Mouse (Mus musculus): ENCODE measurements around the gene Ten1.

GRCm38 (mm10) chr11:116237742-116238395 is 39.2 kb downstream of the Ten1 start, which contains the start of gene Evpl:
- TF ChIP-seq CTCF (IDR thresholded peaks at IDR 0.05; ENCODE audit: extremely low read depth, insufficient read length, insufficient replicate concordance, low read depth, low read length) (no peak), POLR2A (IDR thresholded peaks at IDR 0.05; ENCODE audit: low read depth, low read length) (peak; percentile 92)

Data from small intestine, adult 2 months (tissue).